Mouse (Mus musculus) 416B (cell line): ENCODE measurements at regions not wholly inside any gene's neighbourhood (a gene's known extent, or its start where the extent isn't known, plus 50 kb on each side); places are given as distances from the start of the nearest gene placed in this dataset.
"Not testable (repeated sequence)": the region's sequence is repeated elsewhere in the genome, so short reads cannot be mapped to it uniquely, and the experiment has no call there.

Experiments
- DNase-seq: peaks from one replicate; pipeline ENCODE4 v3.0.0; 2011; ENCODE audit warnings: low read depth

GRCm38 (mm10) chr12:5956141-5956540 is 580.7 kb upstream of the Klhl29 start:
- DNase-seq, result no peak

DNA sequence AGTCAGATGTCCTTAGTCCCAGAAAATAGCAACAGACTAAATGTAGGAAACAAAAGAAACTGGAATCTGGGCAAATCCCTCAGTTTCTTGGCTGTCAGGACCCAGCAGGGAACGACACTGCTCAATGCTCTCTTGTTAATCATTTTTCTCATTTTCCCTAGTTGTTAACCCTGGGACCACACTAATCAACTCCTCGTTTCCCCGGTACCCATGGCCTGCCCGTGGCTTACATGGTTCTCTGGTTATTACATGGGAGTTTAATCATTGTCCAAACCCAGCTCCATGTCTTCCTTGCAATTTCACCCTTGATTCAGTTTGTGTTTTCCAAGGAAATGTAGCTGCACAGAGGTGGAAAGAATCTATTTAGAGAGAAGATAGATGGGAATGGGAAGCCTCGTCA is 580.1 kb upstream of the Klhl29 start:
- no peak for DNase-seq

GRCm38 (mm10) chr12:5943346-5943925 is 568.0 kb upstream of the Klhl29 start:
- no peak for DNase-seq

DNA sequence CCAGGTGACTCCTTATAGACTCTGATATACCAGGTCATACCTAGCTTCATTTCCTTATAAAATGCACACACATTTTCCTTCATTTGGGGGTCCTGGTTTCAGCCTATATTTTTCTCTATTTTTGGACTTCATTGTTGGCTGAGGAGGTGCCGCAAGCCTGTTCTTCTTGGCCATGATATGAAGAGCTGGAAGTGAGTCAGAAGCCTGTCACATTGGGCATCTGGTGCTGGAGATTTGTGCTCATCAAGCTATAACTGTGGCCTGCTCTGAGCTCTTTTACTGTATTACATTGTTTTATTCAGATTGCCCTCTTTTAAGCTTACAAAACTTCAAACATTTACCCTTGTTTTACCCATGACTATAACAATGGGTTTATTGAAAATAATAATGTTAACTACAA is 545.8 kb upstream of the Klhl29 start:
- no peak for DNase-seq

- DNase-seq, result no peak
Measured at GRCm38 (mm10) chr12:5918030-5918429, 542.5 kb upstream of the Klhl29 start.

GRCm38 (mm10) chr12:5906251-5906650 is 530.8 kb upstream of the Klhl29 start:
- DNase-seq, result no peak

DNA sequence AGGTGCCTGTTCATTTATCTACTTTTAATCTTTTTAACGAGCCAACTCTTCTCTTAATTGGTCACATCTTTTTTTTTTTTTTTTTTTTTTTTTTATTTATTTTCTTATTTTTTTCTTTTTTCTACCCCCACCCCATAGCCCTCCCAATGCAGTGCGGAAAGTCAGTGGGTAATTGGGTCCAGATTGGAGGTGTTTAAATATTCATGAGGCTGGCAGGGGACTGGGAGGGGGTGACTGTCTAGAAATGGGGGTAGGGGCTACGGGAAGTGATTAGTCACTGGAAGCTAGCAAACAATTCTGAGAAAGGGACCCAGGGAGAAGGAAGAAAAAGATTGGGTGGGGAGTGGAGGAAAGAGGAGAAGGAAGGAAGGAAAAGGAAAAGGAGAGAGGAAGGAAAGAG is 516.3 kb upstream of the Klhl29 start:
- DNase-seq, result not testable (repeated sequence)

- no peak for DNase-seq
Measured at GRCm38 (mm10) chr12:5866701-5867100, 491.2 kb upstream of the Klhl29 start.

- no peak for DNase-seq
Measured at GRCm38 (mm10) chr12:5859795-5860194, 484.3 kb upstream of the Klhl29 start.

DNA sequence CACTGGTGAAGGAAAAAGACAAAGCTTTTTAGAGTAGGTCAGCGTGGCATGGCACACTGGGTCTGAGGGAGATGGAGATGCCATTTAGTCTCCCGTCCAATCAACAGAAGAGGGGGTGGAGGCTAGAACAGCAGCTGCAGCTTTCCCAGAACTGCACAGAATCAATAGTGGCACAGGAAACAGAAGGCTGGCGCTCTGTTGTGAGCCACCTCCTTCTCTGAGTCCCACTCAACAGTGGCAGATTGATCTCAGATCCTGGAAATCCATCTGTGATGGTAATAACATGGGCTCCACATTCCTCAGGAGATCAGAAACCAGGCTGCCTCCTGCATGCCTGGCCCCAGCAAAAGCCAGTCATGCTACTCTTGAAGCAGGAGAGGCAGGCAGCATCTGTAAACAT is 480.9 kb upstream of the Klhl29 start:
- DNase-seq, result no peak

DNA sequence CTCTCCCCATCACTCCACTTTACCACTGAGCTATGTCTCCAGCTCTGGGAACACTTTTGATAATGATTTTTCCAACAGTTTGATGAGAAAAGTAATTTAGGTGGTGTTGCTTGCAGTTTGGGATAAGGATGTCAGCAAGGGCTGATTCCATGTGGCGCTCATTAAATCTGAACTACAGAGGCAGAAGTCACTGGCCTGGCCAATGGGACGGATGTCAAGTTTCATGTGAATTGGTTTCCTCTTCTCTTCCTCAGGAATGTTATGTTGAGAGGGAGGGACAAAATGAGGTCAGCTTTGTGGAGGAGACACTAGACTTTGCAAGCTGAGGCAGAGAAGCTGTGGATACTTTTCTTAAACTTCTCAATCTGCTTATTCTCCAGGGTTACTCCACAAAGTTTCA is 434.9 kb upstream of the Klhl29 start:
- DNase-seq, result no peak

DNA sequence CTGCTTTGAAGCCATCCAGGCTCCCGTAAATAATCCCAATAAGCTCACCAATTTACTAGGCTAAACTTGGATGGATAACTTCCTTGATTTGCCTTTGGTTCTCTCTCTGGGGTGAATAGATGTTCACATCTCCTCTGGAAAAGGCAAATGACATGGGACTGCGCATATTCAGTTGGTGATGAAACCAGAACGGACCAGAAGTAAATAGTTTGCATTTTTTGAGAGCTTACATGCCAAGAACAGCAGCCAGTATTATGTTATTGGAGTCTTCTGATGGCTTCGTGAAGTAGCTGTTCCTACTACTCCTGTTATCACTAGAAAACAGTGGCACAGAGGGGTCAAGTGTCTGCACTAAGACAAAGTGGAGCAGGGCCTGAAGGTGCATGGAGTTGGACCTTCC is 434.5 kb upstream of the Klhl29 start:
- no peak for DNase-seq

DNA sequence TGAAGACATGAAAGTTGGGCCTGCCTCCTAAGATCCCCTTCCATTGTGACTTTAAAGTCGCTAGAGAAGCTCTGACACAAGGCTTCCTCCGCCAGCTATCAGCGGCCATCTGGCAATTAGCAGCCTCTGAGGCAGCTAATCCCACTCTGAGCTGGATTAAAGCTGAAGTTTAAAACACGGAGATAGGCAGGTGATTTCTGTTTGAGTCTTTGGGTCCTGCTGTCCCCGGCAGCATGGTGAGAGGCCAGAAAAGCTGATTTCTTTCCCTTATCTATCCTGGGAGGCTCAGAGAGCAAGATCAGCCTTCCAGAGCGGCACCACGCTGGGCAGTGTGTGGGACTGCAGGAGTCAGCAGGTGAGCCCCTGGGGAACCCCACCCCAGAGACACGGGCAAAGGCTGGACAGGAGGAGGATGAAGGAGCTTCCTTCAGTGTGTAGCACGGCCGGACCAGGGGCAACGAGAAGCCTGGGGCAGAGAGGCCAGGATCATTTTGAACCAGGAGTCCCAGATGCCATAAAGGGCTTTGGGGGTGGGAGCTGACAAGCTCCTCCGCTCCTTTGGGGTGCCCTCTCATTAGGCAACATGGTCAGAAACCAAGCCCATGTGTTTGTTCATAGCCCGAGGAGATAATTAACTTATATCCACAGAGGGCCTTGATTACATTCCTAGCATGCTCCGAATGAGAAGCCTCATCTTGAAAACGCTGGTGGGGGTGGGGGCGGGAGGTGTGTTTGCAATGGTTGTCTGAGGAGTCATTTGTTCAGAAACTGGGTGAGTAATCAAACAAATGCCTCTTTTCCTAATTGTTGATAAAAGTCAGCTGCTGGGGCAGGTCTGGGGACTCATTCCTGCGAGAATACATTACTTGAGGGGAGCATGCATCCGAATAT is 432.8 kb upstream of the Klhl29 start:
- DNase-seq, result no peak

GRCm38 (mm10) chr12:5805731-5806130 is 430.2 kb upstream of the Klhl29 start:
- no peak for DNase-seq

- DNase-seq, result no peak
Measured at GRCm38 (mm10) chr12:5793051-5793450, 417.6 kb upstream of the Klhl29 start.

GRCm38 (mm10) chr12:5787074-5787813 is 411.8 kb upstream of the Klhl29 start:
- DNase-seq, result no peak

DNA sequence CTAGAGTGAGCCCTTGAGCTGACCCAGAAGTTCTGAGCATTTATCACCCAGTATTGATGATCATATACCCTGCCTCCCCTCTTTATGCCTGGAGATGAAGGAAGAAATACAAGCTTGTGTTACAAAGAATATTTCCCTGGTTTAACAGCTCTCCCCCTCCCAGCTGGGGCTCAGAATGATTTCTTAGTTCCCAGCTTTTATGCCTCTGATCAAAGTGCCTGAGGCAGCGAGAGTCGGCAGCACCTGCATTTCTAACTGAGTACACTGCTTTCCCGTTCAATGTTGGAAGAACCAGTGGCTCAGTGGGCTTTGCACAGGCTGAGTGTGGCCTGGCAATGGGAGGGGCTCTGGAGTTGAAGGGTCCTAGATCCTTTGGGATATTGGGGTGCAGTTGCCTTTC is 405.8 kb upstream of the Klhl29 start:
- DNase-seq, result no peak

- DNase-seq, result no peak
Measured at GRCm38 (mm10) chr12:5777556-5777955, 402.1 kb upstream of the Klhl29 start.

GRCm38 (mm10) chr12:5771399-5771978 is 396.0 kb upstream of the Klhl29 start:
- no peak for DNase-seq

- DNase-seq, result no peak
Measured at GRCm38 (mm10) chr12:5770531-5770930, 395.0 kb upstream of the Klhl29 start.

GRCm38 (mm10) chr12:5764445-5765170 is 389.1 kb upstream of the Klhl29 start:
- no peak for DNase-seq

DNA sequence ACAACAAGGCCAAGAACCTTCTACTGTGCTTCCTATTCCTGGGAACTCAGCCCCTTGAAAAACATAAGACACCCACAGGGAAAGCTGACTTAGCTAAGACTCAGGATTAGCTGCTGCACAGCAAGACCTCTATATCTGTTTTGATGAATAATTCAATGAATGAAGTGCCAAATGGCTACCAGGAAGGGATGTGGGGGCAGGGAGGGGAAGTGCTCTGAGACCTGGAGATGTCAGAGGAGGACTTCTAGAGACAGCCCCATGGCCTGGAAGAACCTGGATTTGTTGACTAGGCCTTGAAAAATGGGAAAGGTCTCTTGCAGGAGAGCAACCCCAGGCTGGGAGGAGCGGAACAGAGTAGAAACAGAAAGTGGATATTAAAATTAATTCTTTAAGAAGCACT is 388.5 kb upstream of the Klhl29 start:
- DNase-seq, result no peak
